Mouse (Mus musculus) MEL (cell line): Measurements from ENCODE around the gene Ankrd66.

Experiments used
- CTCF ChIP-seq, 3 experiments: IDR thresholded peaks in 2 of 3; conservative IDR thresholded peaks in 1 of 3; 2 replicates each; pipeline ENCODE4 v1.5.1; 2011 to 2012; ENCODE audit warnings: low read length in 3 of 3, low read depth in 2 of 3, mild to moderate bottlenecking in 2 of 3, improper control_type of control experiment in 1 of 3, inconsistent platforms in 1 of 3, mixed read lengths in 1 of 3, moderate library complexity in 1 of 3; ENCODE audit not compliant: control insufficient read depth in 1 of 3, insufficient read depth in 1 of 3, poor library complexity in 1 of 3, severe bottlenecking in 1 of 3
- ETS1 ChIP-seq: IDR thresholded peaks from 2 replicates; pipeline ENCODE4 v1.6.1; 2012; ENCODE audit warnings: low read depth, mild to moderate bottlenecking, inconsistent platforms, low read length, improper control_type of control experiment, moderate library complexity
- KAT2A ChIP-seq: conservative IDR thresholded peaks from 2 replicates; pipeline ENCODE4 v1.6.1; 2012; ENCODE audit warnings: low read depth, low read length, improper control_type of control experiment, inconsistent platforms
- MAX ChIP-seq: IDR thresholded peaks from 2 replicates; pipeline ENCODE4 v1.6.1; 2011; ENCODE audit warnings: low read length, improper control_type of control experiment
- MAZ ChIP-seq: IDR thresholded peaks from 2 replicates; pipeline ENCODE4 v1.6.1; 2012; ENCODE audit warnings: low read depth, mild to moderate bottlenecking, inconsistent platforms, low read length, improper control_type of control experiment
- MXI1 ChIP-seq: IDR thresholded peaks from 2 replicates; pipeline ENCODE4 v1.6.1; 2011; ENCODE audit warnings: mild to moderate bottlenecking, low read depth, low read length, improper control_type of control experiment
- MYC ChIP-seq: IDR thresholded peaks from 2 replicates; pipeline ENCODE4 v1.6.1; 2011; ENCODE audit warnings: low read depth, mild to moderate bottlenecking, low read length, improper control_type of control experiment, moderate library complexity
- NELFE ChIP-seq: IDR thresholded peaks from 2 replicates; pipeline ENCODE4 v1.6.1; 2011; ENCODE audit warnings: low read depth, low read length, improper control_type of control experiment
- NRF1 ChIP-seq: IDR thresholded peaks from 2 replicates; pipeline ENCODE4 v1.6.1; 2014; ENCODE audit warnings: low read depth, mild to moderate bottlenecking, inconsistent platforms, low read length, improper control_type of control experiment, moderate library complexity; ENCODE audit not compliant: poor library complexity, insufficient read depth, severe bottlenecking
- POLR2A ChIP-seq, 2 experiments: IDR thresholded peaks; 2 replicates each; pipeline ENCODE4 v1.6.1; 2011 to 2012; ENCODE audit warnings: low read length in 2 of 2, mild to moderate bottlenecking in 2 of 2, control low read depth in 1 of 2, improper control_type of control experiment in 1 of 2, low read depth in 1 of 2, moderate library complexity in 1 of 2; ENCODE audit not compliant: control insufficient read depth in 1 of 2, insufficient read depth in 1 of 2, poor library complexity in 1 of 2
- SIN3A ChIP-seq: IDR thresholded peaks from 2 replicates; pipeline ENCODE4 v1.6.1; 2012; ENCODE audit warnings: low read length, improper control_type of control experiment, inconsistent platforms
- TAL1 ChIP-seq: IDR thresholded peaks from 2 replicates; pipeline ENCODE4 v1.6.1; 2012; ENCODE audit warnings: mild to moderate bottlenecking, inconsistent platforms, low read length, moderate library complexity, mixed read lengths
- ZMIZ1 ChIP-seq: IDR thresholded peaks from 2 replicates; pipeline ENCODE4 v1.6.1; 2012; ENCODE audit warnings: low read depth, mild to moderate bottlenecking, inconsistent platforms, low read length, improper control_type of control experiment, moderate library complexity

- TF ChIP-seq CTCF (IDR thresholded peaks at IDR 0.05 in 2 of 3, conservative IDR thresholded peaks at IDR 0.05 in 1 of 3; ENCODE audit: control insufficient read depth in 1 of 3, insufficient read depth in 1 of 3, low read depth in 2 of 3, low read length in 3 of 3, poor library complexity in 1 of 3, severe bottlenecking in 1 of 3) (no peak), POLR2A (IDR thresholded peaks at IDR 0.05; ENCODE audit: control insufficient read depth in 1 of 2, insufficient read depth in 1 of 2, low read depth in 1 of 2, low read length in 2 of 2, poor library complexity in 1 of 2) (no peak), ETS1 (no peak), MYC (no peak), MXI1 (no peak), MAX (no peak), MAZ (no peak), NRF1 (no peak), KAT2A (no peak), TAL1 (no peak), SIN3A (no peak), NELFE (no peak), ZMIZ1 (no peak)
Observed at GRCm38 (mm10) chr17:43573624-43574073, 30.2 kb upstream of the Ankrd66 start.
